Mouse (Mus musculus) left cerebral cortex, adult 8-10 months (tissue): ENCODE measurements around the gene Ccdc149. TPM values are rescaled to one million over a fixed set of nuclear protein-coding genes. Genes with fewer than 3 reads are reported as not detected.
A peak's percentile ranks its signal among the peaks of the same experiment; 100 is the strongest.

Experiments
- DNase-seq, 2 experiments: peaks; one replicate each; pipeline ENCODE4 v3.0.0; 2022; ENCODE audit warnings: low spot score in 2 of 2
- total RNA-seq, 4 experiments: library from RNA; stranded (reverse); gene quantifications; 2 replicates each; pipeline ENCODE4 v1.2.4; 2022

Gene Ccdc149
- total RNA-seq, result 10 to 100 TPM; 68.4 to 77.6 (median 72.9) TPM

DNA sequence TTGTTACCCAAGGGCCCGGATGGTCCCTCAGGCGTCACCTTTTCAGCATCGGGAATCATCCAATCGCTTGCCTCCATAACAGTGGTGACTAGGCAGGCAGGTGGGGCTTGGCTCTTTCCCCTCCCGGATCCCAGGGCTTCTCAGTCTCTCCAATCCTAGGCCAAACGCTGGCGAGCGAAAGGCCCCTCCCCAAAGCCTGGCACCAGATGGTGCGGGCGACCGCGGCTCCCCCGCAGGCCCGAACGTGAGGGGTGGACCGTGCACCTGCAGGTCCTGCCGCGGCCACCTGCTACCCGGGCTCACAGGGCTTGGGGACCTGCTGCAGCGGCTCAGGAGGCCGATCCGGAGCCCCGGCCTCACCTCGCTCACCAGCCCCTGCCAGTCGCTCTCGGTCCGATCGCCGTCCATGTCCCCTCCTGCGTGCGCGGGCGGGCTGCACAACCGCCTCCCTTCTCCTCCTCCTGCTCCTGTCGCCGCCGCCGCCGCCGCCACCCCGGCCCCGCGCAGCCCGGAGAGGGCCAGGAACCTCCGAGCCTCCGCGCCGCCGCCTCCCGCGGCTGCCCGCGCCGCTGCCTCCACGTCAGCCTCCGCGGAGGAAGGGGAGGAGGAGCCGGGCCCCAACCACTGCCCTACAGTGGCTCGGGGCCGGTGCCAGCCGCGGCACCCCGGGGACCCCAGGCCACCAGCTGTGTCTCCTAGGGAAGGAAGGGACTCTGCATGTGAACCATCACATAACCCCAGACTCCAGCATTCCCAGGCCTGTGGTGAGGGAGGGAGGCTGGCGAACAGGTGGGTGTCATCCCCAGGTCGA, at the start of gene Ccdc149:
Gene Ccdc149 (minus strand): TSS at position 531 of the 811 bp plus-strand sequence.
- peak; percentile 74 to 90 for DNase-seq

DNA sequence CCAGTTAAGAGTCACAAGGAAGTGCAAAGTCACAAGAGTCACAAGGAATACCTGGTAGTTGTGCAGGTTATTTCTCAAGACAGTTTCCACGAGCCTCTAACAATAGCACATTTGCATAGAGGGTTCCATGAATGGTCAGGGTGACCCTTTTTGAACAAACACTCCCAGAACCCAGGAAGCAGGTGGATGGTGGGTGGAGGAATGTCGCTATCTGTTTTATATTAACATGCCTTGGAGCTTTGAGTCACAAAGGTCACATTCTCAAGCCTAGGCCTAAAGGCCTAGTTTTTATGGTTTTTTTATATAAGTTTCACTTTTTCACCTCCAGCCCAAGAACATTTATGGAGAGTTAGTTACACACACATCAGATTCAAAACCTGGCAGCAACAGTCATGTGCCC, 48.6 kb upstream of the Ccdc149 start:
- DNase-seq, result no peak

DNA sequence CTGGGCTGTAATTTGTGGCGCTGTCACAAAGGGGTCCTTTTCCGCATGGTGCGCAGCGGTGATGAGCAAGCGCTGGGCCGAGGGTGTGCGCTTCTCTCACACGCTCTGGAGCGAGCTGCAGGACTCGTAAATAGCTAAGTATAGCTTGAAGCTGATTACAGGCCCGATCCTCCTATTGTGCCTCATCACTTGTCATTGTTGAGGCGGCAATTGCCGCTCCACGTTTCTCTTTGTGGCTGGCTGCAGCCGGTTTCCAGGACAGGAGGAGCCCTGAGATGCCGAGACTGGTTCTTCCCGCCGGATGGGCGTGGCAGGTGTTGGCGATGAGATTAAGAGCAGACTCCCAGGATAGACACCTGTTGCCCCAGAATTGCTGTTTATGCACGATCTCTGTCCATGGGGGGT, 44.8 kb upstream of the Ccdc149 start:
- no peak for DNase-seq

DNA sequence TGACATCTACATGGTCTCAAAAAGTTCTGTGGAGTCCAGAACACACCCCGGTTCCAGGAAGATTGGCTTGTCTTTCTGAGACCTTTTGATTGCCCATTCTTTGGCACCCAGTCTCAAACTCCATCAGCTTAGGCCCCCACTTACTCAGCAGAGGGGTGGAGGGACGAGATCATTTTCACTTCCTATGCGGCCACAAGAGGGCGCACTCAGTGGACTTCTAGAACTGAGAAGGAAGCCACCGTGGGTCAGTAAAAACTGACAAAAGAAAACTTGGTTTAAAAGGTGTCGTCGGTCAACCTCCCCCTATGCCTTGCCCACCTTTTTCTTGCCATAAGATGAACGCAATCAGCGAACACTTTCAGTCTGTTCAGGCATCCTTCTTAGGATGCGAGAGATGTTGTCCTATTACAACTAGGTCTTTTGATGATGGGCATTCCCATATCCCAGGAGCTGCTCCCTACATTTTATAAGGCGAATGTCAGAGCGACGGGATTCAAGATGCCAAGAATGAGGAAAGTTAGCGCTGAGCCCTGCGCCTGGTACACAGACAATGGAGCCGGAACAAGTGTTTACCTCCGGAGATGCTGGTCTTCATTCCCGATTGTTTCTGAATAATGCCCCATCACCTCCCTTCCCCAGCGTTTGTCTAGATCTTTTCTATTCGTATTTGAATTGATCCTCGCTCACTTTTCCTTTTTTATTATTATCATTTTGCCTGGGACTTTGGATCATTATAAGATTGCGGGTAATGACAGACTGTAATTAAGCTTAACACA, 44.1 kb upstream of the Ccdc149 start:
- peak; percentile 27 to 60 for DNase-seq

DNA sequence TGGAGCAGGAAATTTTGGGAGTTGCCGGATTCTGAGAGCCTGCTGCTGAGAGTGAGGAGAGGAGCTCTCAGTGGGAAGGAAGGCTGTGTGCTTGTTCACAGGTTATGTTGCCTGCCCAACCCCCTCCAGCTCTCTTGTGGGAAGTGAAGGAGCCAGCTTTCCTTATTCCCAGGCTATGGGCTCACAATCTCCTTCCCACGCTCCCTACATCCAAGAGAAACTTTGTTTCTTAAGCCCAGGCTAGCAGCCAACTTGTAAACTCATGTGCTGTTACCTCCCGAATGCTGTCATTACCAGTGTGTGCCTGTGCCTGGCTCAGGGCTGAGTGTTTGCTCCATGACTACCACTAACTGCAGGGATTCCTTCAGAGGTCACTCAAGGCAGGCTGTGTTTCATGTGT, 39.8 kb upstream of the Ccdc149 start:
- no peak for DNase-seq

DNA sequence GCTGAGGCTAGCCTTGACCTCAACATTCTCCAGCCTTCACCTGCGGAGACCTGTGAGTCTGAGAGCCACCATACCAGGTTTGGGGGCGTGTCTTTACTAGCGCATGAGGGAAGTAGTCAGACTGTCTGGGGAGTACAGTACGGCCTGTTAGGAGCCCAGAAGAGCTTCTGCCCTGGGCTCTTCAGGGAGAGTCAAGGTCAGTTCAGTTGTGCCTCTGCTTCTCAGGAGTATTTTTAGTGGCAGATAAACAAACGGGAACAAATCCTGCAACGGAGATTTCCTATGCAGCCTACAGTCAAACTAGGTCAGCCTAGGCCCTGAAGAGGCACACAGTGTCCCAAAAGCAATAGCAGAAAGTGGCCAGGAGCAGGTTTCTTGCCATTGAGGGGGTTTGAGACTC, 38.1 kb upstream of the Ccdc149 start:
- DNase-seq, result no peak

DNA sequence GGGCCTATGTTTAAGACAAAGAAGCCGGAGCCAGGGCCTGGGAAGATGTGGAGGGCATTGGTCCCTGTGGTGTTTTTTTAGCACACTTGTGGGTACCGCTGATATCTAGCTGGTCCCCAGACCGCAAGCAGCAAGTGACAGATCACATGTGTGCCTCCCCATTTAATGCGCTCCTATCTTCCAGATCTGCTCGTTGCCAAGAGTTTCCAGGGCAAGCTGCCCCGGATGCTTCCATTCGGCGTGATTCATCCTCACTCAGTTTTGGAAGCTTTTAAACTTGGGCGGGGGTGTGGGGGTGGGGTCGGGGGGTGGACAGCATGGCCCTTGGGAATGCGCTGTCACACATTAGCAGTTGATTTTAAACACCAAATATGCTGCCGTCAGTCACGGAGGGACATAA, 33.3 kb upstream of the Ccdc149 start:
- no peak for DNase-seq

DNA sequence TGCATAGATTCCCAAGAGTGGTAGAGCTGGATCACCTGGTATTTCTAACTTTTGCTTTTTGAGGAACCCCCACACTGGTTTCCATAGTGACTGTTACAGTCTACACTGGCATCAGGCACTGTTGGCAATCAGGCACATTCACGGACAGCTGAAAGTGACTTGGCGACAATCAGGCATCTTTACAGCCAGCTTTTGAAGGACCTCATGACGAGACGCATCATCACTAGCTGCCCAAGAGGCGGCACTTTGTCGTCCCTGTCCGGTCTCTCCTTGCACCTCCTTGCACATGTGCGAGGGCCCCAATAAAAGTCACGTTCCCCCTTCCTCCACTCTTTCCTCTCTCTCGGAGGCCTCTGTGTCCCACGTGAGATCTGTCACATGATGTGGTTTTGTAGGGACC, 32.8 kb upstream of the Ccdc149 start:
- peak in 1 of 2 experiments; percentile 28 for DNase-seq

DNA sequence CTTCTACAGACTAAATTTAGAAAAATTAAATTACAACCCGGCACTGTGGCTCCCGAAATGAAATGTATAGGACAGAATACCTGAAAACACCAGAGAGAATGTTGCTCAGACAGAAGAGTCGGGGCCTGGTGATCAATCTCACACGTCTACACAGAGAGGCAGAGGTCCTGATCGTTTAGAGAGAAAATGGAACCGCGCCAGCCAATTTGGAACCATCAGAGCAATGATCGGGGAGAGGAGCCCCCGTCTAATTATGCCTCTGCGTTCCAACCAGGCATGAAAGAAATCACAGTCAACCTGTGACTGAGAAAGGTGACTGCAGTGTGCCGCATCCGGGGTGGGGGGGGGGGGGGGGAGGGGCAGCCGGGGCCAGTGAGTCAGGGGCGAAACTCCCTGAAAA, 24.4 kb upstream of the Ccdc149 start:
- no peak for DNase-seq

DNA sequence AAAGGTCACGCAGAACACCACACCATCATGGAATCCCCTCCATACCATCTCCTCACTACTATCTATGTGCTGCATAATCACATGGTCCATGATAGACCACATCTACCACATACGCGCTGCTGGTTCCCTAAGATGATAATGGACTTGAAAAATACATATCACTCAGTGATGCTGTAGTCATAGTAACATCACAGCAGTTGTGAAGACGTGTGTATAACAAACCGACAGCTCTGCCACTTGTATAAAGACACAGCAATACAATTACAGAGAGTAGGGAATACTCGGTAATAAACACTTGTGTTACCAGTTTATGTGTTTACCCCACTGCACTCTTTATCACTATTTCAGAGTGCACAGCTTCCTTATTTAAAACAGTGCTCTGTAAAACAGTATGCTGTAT, 20.2 kb upstream of the Ccdc149 start:
- no peak for DNase-seq

DNA sequence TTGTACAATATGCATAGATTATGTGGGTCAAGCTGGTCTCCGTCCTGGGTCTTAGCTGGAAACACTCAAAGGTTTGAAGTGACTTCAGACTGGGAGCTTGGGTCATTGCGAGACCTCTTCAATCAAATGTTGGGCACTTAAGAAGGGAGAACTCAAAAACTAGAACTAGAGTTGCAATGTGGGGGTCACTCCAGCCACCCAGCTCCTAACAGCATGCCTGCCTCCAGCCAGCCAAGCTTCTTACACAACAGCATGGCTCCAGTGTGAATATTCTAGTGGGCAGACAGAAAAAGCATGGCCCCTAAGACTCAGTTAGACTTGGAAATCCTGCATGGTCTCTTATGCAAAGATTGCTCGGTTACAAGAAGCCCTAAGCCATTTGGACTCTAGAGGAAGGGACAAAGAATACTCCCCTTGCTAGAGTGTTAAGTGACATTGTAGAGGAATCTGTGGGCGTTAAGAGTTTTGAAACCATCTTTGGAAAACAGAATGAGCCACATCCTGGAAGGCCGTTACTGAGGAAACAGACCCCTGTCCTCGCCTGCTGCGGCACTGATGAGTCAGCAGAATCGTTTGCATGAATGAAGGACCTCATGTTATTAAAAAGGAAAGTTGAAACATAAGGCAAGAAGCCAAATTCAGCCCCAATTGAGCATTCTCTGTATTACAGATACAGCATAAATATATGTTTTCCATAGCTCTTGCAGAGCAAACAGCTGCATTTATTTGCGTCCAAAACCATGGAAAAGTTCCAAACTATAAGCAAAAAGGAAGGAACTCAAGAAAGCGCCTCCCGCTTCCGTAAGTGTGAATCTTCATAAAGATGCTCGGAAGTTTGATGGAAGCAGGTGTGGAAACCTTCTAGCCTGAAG, 16.5 kb upstream of the Ccdc149 start:
- DNase-seq, result no peak

DNA sequence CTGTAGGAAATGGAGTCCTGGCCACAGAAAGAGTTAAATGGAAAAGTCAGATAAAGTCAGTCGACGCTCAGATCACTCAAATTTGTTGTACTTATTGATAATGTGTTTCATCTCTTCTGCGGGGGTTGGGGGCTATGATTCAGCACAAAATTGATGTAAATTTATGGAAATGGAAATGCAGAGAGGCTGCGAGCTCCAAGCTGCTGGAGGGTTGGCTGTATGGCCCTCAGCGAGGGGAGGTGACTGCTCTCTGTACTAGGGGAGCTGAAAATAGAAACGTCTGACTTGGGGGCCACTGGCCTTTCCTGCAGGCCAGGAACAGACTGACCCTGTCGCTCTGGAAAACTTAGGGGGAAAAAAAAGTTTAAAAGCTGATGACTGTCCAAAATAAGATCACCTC, 5.5 kb upstream of the Ccdc149 start:
- DNase-seq, result no peak

DNA sequence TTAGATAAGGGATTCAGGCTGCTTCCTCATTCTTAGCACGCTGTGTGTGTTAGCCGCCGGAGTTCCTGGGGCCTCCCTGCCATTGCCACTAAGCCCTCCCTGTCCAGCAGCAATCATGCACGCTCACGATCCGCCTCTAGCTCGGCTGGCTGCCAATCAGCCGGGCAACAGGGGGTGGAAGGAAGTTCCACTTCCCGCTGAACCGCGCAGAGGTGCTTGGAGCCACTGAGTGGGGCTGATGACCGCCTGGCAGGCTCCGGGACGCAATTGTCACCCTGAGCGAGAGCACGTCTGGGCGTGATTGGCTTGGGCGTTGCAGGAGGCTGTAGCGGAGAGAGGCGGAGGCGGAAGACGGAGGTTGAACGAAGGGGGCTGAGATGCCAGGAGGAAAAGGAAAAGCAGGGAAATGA, 5.0 kb upstream of the Ccdc149 start:
- peak; percentile 64 to 68 for DNase-seq

DNA sequence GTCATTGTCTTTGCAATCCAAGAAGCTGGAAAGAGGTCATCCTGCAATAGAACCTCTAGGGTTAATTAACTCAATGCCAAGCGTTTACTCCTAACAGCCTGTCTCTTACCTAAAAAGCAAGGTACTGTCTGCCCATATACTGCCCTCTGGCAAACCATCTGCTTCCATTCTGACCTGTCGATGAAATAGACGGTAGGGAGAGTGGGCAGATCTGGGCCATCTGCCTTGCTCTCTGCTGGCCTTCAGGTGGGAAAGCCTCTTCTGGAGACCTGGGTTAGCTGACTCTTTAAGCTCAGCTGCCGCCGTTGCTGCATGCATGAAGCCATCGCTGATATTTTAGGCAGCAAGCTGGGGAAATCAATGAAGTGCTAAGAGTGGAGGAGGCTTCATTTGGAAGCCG, 2.7 kb upstream of the Ccdc149 start:
- DNase-seq, result no peak

DNA sequence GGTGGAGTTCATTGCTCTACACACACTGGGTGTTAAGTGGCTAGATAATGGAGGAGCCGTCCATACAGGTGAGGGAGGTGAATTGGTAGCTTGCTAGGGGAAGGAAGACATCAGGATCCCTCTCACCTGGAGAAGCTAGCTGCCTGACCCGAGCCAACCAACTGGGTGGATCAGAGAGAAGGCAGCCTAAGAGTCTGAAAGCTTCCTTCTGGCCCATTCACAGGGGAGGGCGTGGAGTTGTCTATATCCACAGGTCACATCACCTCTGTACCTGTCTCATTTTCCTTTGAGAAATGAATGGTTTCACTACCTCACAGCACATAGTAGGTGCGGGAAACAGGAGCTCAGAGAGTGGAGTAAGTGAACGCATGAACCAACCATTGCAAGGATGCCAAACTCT, 770 bp downstream of the Ccdc149 start:
- no peak for DNase-seq

DNA sequence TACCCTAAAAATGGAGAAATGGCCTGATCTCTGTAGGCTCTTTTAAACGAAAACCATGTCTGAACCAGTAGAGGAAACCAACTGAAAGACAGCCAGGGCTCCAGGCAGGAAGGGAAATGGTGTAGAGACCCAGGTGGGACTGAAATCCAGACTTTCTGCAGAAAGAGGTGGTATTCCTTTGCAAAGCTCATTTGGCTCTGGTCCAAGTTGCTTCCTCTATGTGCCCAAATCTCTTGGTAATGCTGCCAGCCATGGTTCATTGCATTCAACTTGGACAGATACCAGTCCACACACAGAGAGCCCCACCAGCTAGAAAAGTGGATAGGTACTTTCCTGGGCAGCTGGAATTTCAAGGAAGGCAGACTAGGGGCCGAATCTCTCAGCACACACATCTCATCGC, 3.5 kb downstream of the Ccdc149 start:
- DNase-seq, result no peak

DNA sequence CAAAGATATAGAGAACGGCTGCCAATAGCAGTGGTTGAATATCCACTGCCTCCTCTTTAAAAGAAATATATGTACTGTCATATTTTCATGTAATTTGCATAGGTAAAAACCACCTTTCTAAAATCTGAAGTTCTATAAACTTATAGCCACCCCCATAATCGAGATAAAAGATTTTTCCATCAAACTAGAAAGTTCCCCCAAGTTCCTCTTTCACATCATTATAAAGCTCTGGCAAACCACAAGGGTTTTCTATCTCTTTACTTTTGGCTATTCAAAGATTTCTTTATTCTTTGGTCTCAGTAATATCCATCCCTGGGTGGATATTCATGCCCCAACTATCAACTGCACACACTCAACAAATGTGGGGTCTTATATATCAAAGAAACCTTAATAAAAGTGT, 8.9 kb downstream of the Ccdc149 start:
- no peak for DNase-seq

DNA sequence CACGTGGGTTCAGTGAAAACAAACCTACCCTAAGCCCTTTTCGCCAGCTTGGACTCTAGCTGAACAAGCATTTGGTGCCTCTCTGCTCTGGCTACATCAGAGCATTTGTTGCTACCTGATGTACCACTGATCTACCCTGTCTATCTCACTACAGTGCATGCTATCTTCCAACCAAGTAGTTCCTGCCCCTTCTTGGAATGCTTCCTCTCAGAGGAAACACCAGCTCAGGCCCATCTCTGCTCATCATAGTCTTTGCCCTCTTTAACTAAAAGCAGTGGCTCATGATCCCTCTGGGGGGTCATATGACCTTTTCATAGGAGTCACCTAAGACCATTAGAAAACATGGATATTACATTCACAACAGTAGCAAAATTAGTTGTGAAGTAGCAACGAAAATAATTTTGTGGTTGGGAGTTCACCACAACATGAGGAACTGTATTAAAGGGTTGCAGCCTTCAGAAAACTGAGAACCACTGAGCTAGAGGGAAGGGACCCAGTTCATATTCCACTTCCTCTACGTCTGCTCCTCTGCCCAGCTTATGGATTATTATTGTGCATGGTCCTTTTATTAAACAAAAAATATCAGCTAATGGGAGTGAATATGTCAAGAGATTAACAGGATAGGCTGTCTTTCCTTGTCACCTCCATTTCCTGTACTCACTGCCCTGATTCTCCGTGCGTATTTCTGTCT, 9.7 kb downstream of the Ccdc149 start:
- no peak for DNase-seq

DNA sequence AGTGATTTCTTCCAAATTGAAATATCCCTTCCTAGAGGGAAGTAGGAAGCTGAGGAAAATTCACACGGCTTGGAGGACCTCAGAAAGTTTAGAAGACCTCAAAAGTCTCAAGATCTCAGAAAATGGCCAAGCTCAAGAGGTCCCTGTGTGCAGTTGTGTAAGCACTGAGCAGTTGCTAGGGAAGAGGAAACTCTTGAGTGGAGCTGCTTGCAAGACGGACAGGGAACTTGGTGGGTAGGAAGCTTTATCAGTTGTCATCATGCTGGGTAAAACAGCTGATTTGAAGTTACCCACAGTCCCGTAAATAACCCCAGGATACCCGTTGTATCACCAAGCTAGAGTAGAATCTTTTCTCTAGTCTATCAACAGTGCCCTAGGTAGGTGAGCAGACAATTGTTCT, 12.0 kb downstream of the Ccdc149 start:
- DNase-seq, result no peak

DNA sequence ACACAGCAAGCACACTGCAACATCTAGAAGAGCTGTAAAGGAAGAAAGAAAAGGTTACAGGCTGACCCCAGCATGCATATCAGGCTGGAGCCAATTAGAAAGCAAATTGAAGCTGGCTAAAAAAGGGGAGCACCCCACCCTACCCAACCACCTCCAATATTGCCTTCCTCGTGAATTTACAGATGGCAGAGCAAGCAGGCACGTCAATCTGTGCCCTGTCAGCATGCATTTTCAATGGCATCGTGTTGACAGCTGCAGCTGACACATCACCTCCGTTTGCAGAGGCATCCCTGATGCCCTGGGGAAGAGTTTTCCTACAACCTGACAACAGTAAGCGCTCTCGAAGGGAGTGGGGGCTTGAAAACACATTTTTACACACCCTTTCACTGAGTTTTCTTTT, 14.2 kb downstream of the Ccdc149 start:
- no peak for DNase-seq

DNA sequence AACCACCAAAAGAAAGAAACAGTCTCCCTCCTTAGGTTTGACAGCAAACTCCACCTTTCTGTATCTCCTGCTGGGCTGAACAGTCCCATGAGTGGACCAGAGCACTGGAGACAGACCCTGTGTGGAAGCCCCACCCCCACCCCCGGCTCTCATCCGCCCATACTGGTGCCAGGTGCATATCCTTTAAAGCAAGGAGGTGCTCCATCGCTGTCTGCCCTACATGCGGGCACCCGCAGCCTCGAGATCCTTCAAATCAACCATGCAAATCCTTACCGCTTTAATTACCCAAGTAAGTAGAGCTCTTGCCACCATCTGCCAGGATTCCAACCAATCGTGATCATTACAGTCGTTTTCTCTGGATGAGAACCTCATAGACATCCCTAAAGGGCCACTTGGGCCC, 20.5 kb downstream of the Ccdc149 start:
- DNase-seq, result no peak
